10 mouse cellular contexts compared by ENCODE assay signal in the genomic region with DNA sequence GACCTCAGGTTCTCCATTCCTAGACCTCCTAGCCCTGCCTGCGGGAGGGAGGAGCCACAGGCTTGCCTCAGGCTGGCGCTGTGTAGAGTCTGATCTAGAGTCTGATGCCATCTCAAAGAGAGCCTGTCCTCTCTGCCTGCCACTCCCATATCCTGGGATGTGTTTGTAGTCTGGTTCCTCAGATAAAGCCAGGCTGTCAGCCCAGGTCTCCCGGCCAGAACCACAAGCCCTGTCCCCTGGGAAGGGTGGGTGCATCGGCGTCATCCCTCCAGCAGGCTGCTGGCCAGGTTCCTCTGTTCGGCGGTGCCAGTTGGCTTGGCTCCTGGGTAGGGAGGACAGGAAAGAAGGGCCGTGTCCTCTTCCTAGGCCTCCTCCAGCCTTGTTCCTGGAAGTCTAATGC. TPM values are rescaled to one million over a fixed set of nuclear protein-coding genes. Genes with fewer than 3 reads are reported as not detected.
A peak's percentile ranks its signal among the peaks of the same experiment; 100 is the strongest.
DNase-seq lines count a peak whose midpoint lies in the region; ATAC-seq and TF ChIP-seq lines count a peak whose summit lies in the region.
"Had no signal": no experiment of that assay in that cellular context is flagged by ENCODE, and none has a peak within 500 bp of the region (broad histone marks: within the 10 kb centered on the region; RNA-seq: fewer than 3 reads in every experiment).

No protein-coding gene starts in this region.

- no peak overlapping the region for H3K9ac ChIP-seq in forebrain, postnatal 0 days

- H3K4me2 ChIP-seq in forebrain, postnatal 0 days (ENCODE audit: low read depth) = no peak overlapping the region

- no peak for TF ChIP-seq POLR2A in testis, adult 2 months (IDR thresholded peaks at IDR 0.05; ENCODE audit: control insufficient read depth, low read depth, low read length)

- H3K4me3 ChIP-seq in testis, adult 2 months (ENCODE audit: control insufficient read depth, low read depth, low read length) = no peak overlapping the region
- no peak overlapping the region for H3K4me3 ChIP-seq in forebrain, postnatal 0 days (ENCODE audit: low read depth, low read length)
- H3K4me3 ChIP-seq: forebrain, embryonic 10.5 days had no signal

- H3K27ac ChIP-seq in testis, adult 2 months (ENCODE audit: control insufficient read depth, insufficient read depth, low read depth, low read length) = no peak overlapping the region
- H3K27ac ChIP-seq in forebrain, postnatal 0 days (ENCODE audit: low read depth, low read length) = no peak overlapping the region
- H3K27ac ChIP-seq: forebrain, embryonic 10.5 days had no signal

- DNase-seq in cerebellum, adult 18-20 months = peak; percentile 56 to 57
- no peak for DNase-seq in cerebellum, adult 8-10 months
- no peak for DNase-seq in testis, postnatal 14 days (ENCODE audit: low spot score)
- DNase-seq in kidney, postnatal 14 days = peak; percentile 46
- DNase-seq in skeletal muscle tissue, adult 2 months (ENCODE audit: low read depth, low spot score) = peak; percentile 78
- no peak for DNase-seq in layer of hippocampus, postnatal 10 days (ENCODE audit: low spot score in 2 of 2)
- no peak for DNase-seq in forebrain, postnatal 0 days

- no peaks in the 10 kb centered on the region for H3K36me3 ChIP-seq in testis, adult 2 months (ENCODE audit: control insufficient read depth, insufficient read depth, low read length)
- H3K36me3 ChIP-seq in forebrain, postnatal 0 days (ENCODE audit: insufficient read depth) = peaks cover 59% of the 10 kb centered on the region

- peaks cover 6% of the 10 kb centered on the region for H3K4me1 ChIP-seq in testis, adult 2 months (ENCODE audit: control insufficient read depth, insufficient read depth, low read length)
- peaks cover 19% of the 10 kb centered on the region for H3K4me1 ChIP-seq in forebrain, postnatal 0 days (ENCODE audit: insufficient read depth)

- H3K27me3 ChIP-seq in testis, adult 2 months (ENCODE audit: control insufficient read depth, insufficient read depth, low read length) = no peaks in the 10 kb centered on the region
- H3K27me3 ChIP-seq in forebrain, postnatal 0 days (ENCODE audit: insufficient read depth, low read length) = no peaks in the 10 kb centered on the region

- no peaks in the 10 kb centered on the region for H3K9me3 ChIP-seq in forebrain, postnatal 0 days (ENCODE audit: low read length)

- ATAC-seq in forebrain, postnatal 0 days = no peak

- TF ChIP-seq CTCF in testis, adult 2 months (IDR thresholded peaks at IDR 0.05; ENCODE audit: control insufficient read depth, insufficient read depth, insufficient replicate concordance, low read depth, low read length) = 0 out of 2 replicates have a peak, but pooled peaks have one; percentile 7
- no peak for TF ChIP-seq CTCF in forebrain, postnatal 0 days (IDR thresholded peaks at IDR 0.05; ENCODE audit: low read depth)

- 67% methylated on average over 8 of the region's 8 CpGs for WGBS in forebrain, postnatal 0 days

RNA-seq across cellular contexts. Expression of a gene that starts 2.2 kb away (rescaled TPM):
- 2.3 and 4.7 TPM in 2 replicates for polyA plus RNA-seq in testis, adult 2 months (2012; rRNA removed)
- 10 to 100 TPM; 20.9 TPM for total RNA-seq in layer of hippocampus, postnatal 10 days (2021)
- total RNA-seq in forebrain, postnatal 0 days (2014; rRNA removed) = 22.2 and 25.1 TPM in 2 replicates
- polyA plus RNA-seq in forebrain, postnatal 0 days (2015; fragmentation: Nextera tagmentation; extraction: Ambion mirVana) = 124 and 148 TPM in 2 replicates
- total RNA-seq: neutrophil, adult 5-6 weeks had no signal

RNA-seq across cellular contexts. Expression of a gene that starts 21.4 kb away (rescaled TPM):
- 40.8 and 41.6 TPM in 2 replicates for polyA plus RNA-seq in testis, adult 2 months (2012; rRNA removed)
- 100 to 1,000 TPM; 233 to 238 TPM for total RNA-seq in layer of hippocampus, postnatal 10 days (2021)
- 205 and 251 TPM in 2 replicates for total RNA-seq in forebrain, postnatal 0 days (2014; rRNA removed)
- polyA plus RNA-seq in forebrain, postnatal 0 days (2015; fragmentation: Nextera tagmentation; extraction: Ambion mirVana) = 119 and 141 TPM in 2 replicates

RNA-seq across cellular contexts. Expression of a gene that starts 47.0 kb away (rescaled TPM):
- 97.1 and 102 TPM in 2 replicates for polyA plus RNA-seq in testis, adult 2 months (2012; rRNA removed)
- total RNA-seq in layer of hippocampus, postnatal 10 days (2021) = 100 to 1,000 TPM; 202 to 204 TPM
- total RNA-seq in forebrain, postnatal 0 days (2014; rRNA removed) = 254 and 308 TPM in 2 replicates
- polyA plus RNA-seq in forebrain, postnatal 0 days (2015; fragmentation: Nextera tagmentation; extraction: Ambion mirVana) = 564 and 623 TPM in 2 replicates

RNA-seq across cellular contexts. Expression of a gene that starts 52.3 kb away (rescaled TPM):
- 12.5 and 15.8 TPM in 2 replicates for polyA plus RNA-seq in testis, adult 2 months (2012; rRNA removed)
- total RNA-seq in layer of hippocampus, postnatal 10 days (2021) = 10 to 100 TPM; 32.2 to 42.8 TPM
- 29.9 and 43.0 TPM in 2 replicates for total RNA-seq in forebrain, postnatal 0 days (2014; rRNA removed)
- 3.5 and 3.8 TPM in 2 replicates for polyA plus RNA-seq in forebrain, postnatal 0 days (2015; fragmentation: Nextera tagmentation; extraction: Ambion mirVana)

Comparison
In these comparisons a context has a peak if more than half of its experiments do, and no peak if none do; other contexts are left out.
1. DNase-seq: peak in cerebellum, adult 18-20 months (2 of 2), kidney, postnatal 14 days (single experiment) and skeletal muscle tissue, adult 2 months (single experiment); none in cerebellum, adult 8-10 months (single experiment), testis, postnatal 14 days (single experiment), layer of hippocampus, postnatal 10 days (0 of 2) and forebrain, postnatal 0 days (single experiment).